Mouse (Mus musculus) heart, adult 2 months (tissue): ENCODE results near the gene Gm49320. TPM values are rescaled to one million over a fixed set of nuclear protein-coding genes. Genes with fewer than 3 reads are reported as not detected.

Source experiments
- DNase-seq, 2 experiments: peaks; one replicate each; pipeline ENCODE4 v3.0.0; 2021
- H3K27ac ChIP-seq: fragments of 200-600 bp; 2 replicates; pipeline ENCODE4 v1.8.1; 2022
- H3K27me3 ChIP-seq: fragments of 200-500 bp; 2 replicates; pipeline ENCODE4 v1.6.1; 2012; ENCODE audit warnings: mild to moderate bottlenecking, low read length, inconsistent platforms, mixed read lengths; ENCODE audit not compliant: control insufficient read depth, insufficient read depth
- H3K36me3 ChIP-seq: fragments of 200-500 bp; 2 replicates; pipeline ENCODE4 v1.6.1; 2012; ENCODE audit warnings: low read length, inconsistent platforms; ENCODE audit not compliant: control insufficient read depth, insufficient read depth
- H3K4me1 ChIP-seq: fragments of 200-500 bp; 2 replicates; pipeline ENCODE4 v1.6.1; 2011; ENCODE audit warnings: low read length; ENCODE audit not compliant: control insufficient read depth, insufficient read depth
- H3K4me3 ChIP-seq: fragments of 200-600 bp; 2 replicates; pipeline ENCODE4 v1.8.1; 2022
- H3K79me2 ChIP-seq: fragments of 200-500 bp; replicated peaks from 2 replicates; pipeline ENCODE4 v1.6.1; 2012; ENCODE audit warnings: mild to moderate bottlenecking, inconsistent platforms, low read length, moderate library complexity, mixed read lengths; ENCODE audit not compliant: control insufficient read depth, insufficient read depth
- H3K9ac ChIP-seq: fragments of 200-500 bp; 2 replicates; pipeline ENCODE4 v1.6.1; 2012; ENCODE audit warnings: low read depth, mild to moderate bottlenecking, control low read depth, inconsistent platforms, low read length, mixed read lengths
- CTCF ChIP-seq: fragments of 200-600 bp; IDR thresholded peaks from 2 replicates; pipeline ENCODE4 v1.8.1; 2022; ENCODE audit warnings: antibody characterized with exemption, mild to moderate bottlenecking, moderate library complexity
- EP300 ChIP-seq: fragments of 200-500 bp; IDR thresholded peaks from 2 replicates; pipeline ENCODE4 v1.6.1; 2011; ENCODE audit warnings: low read depth, low read length, control low read depth; ENCODE audit not compliant: insufficient read depth
- POLR2A ChIP-seq: fragments of 200-500 bp; IDR thresholded peaks from 2 replicates; pipeline ENCODE4 v1.6.1; 2011; ENCODE audit warnings: mild to moderate bottlenecking, low read depth, low read length, control low read depth; ENCODE audit not compliant: insufficient read depth
- WGBS: fragments of 180-500 bp; shearing (Covaris S2); methylation state at CpG from one replicate; pipeline ENCODE4 v1.1.7; 2018; 5-methylcytosine and 5-hydroxymethylcytosine counted together
- intact Hi-C: fragments of 180-260 bp; cut with DNase I; formaldehyde crosslinking; loops from one replicate; pipeline ENCODE4 v1.15.1; 2025
- polyA plus RNA-seq: library from polyadenylated mRNA; depleted of rRNA; stranded (reverse); fragments of >200 nt; gene quantifications from 2 replicates; pipeline ENCODE4 v1.2.3, GENCODE M21; 2012
- total RNA-seq, 2 experiments: library from RNA; stranded (reverse); gene quantifications; 2 replicates each; pipeline ENCODE4 v1.2.3; 2021

Gm49320 gene
- total and polyA plus RNA-seq, 3 experiments = 0.45 to 2.6 TPM; not detected in 1

DNA sequence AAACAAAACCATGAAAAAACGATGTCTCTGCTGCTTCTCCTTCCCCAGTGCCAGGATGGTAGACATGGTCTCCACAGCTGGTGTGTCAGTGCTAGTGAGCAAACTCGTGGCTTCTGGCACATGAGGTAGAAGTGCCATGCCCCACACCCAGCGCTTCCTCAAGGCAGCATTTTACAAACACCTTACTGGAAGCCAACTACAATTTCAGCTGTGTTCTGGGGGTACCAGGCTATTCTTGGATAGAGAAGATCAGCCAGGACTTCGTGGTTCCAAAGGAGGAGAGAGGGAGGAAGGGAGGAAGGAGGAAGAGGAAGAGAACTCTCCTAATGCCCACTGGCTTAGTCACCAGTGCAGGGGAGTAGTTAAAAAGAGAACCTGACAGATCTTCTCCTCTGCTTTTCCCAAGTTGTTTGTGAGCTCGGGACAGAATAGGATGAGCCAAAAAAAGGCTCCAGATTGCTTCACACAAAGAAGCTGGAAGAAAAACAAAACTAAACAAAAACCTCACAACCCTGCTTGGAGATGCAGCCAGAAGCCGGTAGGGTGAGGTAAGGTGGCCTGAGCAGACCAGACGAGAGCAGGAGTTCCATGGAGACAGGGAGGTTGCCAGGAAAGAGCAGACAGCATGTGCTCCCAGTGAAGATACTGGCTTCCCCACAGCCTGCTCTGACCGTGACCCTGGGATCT, 24.6 kb downstream of the Gm49320 start:
- Histone ChIP-seq H3K4me1 (peaks cover 3% of the 10 kb centered on the region), H3K36me3 (no peaks in the 10 kb centered on the region), H3K27ac (no peak overlapping the region), H3K4me3 (no peak overlapping the region), H3K79me2 (no peaks in the 10 kb centered on the region), H3K9ac (no peak overlapping the region), H3K27me3 (no peaks in the 10 kb centered on the region)
- WGBS = 72% methylated on average over 8 of the region's 8 CpGs
- no peak for DNase-seq
- no peak for TF ChIP-seq EP300
- no peak for TF ChIP-seq CTCF
- TF ChIP-seq POLR2A = no peak
- intact Hi-C loops = no loop called here

GRCm38 (mm10) chr8:4265160-4265914, 26.7 kb downstream of the Gm49320 start:
- no peaks in the 10 kb centered on the region for H3K36me3 ChIP-seq
- no peak for DNase-seq
- no peak for TF ChIP-seq POLR2A
- TF ChIP-seq EP300 = no peak
- no peak for TF ChIP-seq CTCF

GRCm38 (mm10) chr8:4267627-4268026, 29.0 kb downstream of the Gm49320 start:
- WGBS = 80% methylated on average over 15 of the region's 15 CpGs
- no peak for TF ChIP-seq POLR2A
- TF ChIP-seq CTCF = peak; percentile 58
- Histone ChIP-seq H3K9ac (no peak overlapping the region), H3K27me3 (no peaks in the 10 kb centered on the region), H3K4me3 (no peak overlapping the region), H3K27ac (no peak overlapping the region), H3K36me3 (no peaks in the 10 kb centered on the region), H3K79me2 (no peaks in the 10 kb centered on the region), H3K4me1 (no peaks in the 10 kb centered on the region)
- no peak for DNase-seq
- intact Hi-C loops = no loop called here

More at GRCm38 (mm10) chr8:4265160-4265914, 26.7 kb downstream of the Gm49320 start:
- H3K4me1 ChIP-seq = no peaks in the 10 kb centered on the region
- intact Hi-C loops = no loop called here
- H3K27ac ChIP-seq = no peak overlapping the region
- H3K9ac ChIP-seq = no peak overlapping the region
- WGBS = 87% methylated on average over 15 of the region's 15 CpGs
- no peaks in the 10 kb centered on the region for H3K27me3 ChIP-seq
- H3K79me2 ChIP-seq = no peaks in the 10 kb centered on the region
- H3K4me3 ChIP-seq = no peak overlapping the region

GRCm38 (mm10) chr8:4269609-4270008, 30.9 kb downstream of the Gm49320 start:
- DNase-seq = no peak
- 69% methylated on average over 6 of the region's 6 CpGs for WGBS
- Histone ChIP-seq H3K27ac (no peak overlapping the region), H3K4me3 (no peak overlapping the region), H3K9ac (no peak overlapping the region), H3K36me3 (peaks cover 4% of the 10 kb centered on the region), H3K4me1 (no peaks in the 10 kb centered on the region), H3K79me2 (no peaks in the 10 kb centered on the region; the same call in 1 of the 2 replicates), H3K27me3 (no peaks in the 10 kb centered on the region)
- intact Hi-C loops = no loop called here
- TF ChIP-seq POLR2A = no peak

- no peaks in the 10 kb centered on the region for H3K27me3 ChIP-seq
- H3K4me3 ChIP-seq = peak within 1 kb of the TSS; percentile 86
- no peaks in the 10 kb centered on the region; the same call in 1 of the 2 replicates for H3K4me1 ChIP-seq
- H3K79me2 ChIP-seq = peaks cover 2% of the 10 kb centered on the region
- H3K9ac ChIP-seq = peak within 1 kb of the TSS; percentile 86
- H3K36me3 ChIP-seq = peaks cover 9% of the 10 kb centered on the region
- DNase-seq = peak; percentile 95
- TF ChIP-seq CTCF (no peak), EP300 (peak; percentile 82), POLR2A (peak; percentile 86)
- H3K27ac ChIP-seq = peak within 1 kb of the TSS; percentile 79
- intact Hi-C loops = loop anchor here (1.0 to 2.0 kb wide), 3 partner anchors 16 to 49 kb away; partner anchors contain the start of genes Ccl25, Ctxn1, Elavl1 and Gm49320
- WGBS = under 1% methylated on average over 39 of the region's 39 CpGs
These were observed 36.8 kb downstream of the Gm49320 start, which contains the start of gene Timm44 for GRCm38 (mm10) chr8:4275275-4276110. Gene Timm44 (minus strand): TSS chr8:4275913.
